Mouse (Mus musculus): ENCODE measurements around the gene Ubn1.
A peak's percentile ranks its signal among the peaks of the same experiment; 100 is the strongest.

- TF ChIP-seq POLR2A (IDR thresholded peaks at IDR 0.05; ENCODE audit: insufficient read length, low read depth) (peak; percentile 92), POLR2AphosphoS2 (IDR thresholded peaks at IDR 0.05; ENCODE audit: insufficient read length, low read depth) (peak; percentile 95), CEBPB (IDR thresholded peaks at IDR 0.05; ENCODE audit: insufficient read depth, poor library complexity, severe bottlenecking) (no peak), MYOD1 (IDR thresholded peaks at IDR 0.05; ENCODE audit: control insufficient read depth in 1 of 3, insufficient read length in 2 of 3, low read depth in 2 of 3) (no peak), E2F4 (IDR thresholded peaks at IDR 0.05; ENCODE audit: insufficient read depth) (no peak)
These were observed at the start of gene Ubn1, which contains the start of gene Glyr1 for GRCm38 (mm10) chr16:5049774-5050234.

Data from myocyte (in vitro differentiated cells).